Mouse (Mus musculus): ENCODE results near the gene Psmc4. TPM values are rescaled to one million over a fixed set of nuclear protein-coding genes. Genes with fewer than 3 reads are reported as not detected.
A peak's percentile ranks its signal among the peaks of the same experiment; 100 is the strongest.

The Psmc4 gene
- total and polyA plus RNA-seq, 3 experiments = 267 to 286 TPM; not detected in 1

GRCm38 (mm10) chr7:28053046-28053930 is 3.4 kb upstream of the Psmc4 start:
- H3K4me3 ChIP-seq (ENCODE audit: control insufficient read depth in 1 of 2, insufficient read depth in 1 of 2, low read depth in 2 of 2, low read length in 2 of 2) = no peak overlapping the region
- H3K9me3 ChIP-seq (replicated peaks; ENCODE audit: insufficient read depth, low read length) = no peaks in the 10 kb centered on the region
- no peak overlapping the region for H3K27ac ChIP-seq (ENCODE audit: control insufficient read depth, low read depth, low read length)
- peaks cover 2 to 4% of the 10 kb centered on the region in 2 experiments; a peak in 3 of 4 replicates for H3K27me3 ChIP-seq (ENCODE audit: control insufficient read depth in 1 of 2, insufficient read depth in 2 of 2, low read length in 2 of 2)
- H3K4me1 ChIP-seq (ENCODE audit: control insufficient read depth in 1 of 2, insufficient read depth in 2 of 2, low read length in 2 of 2) = peaks cover 0 to 7% of the 10 kb centered on the region in 2 experiments; a peak in 1 of 4 replicates
- no peak overlapping the region for H3K9ac ChIP-seq (ENCODE audit: control insufficient read depth, low read depth, low read length, poor library complexity, severe bottlenecking)
- no peak for TF ChIP-seq MXI1 (IDR thresholded peaks at IDR 0.05; ENCODE audit: low read depth, low read length)
- TF ChIP-seq MAX (IDR thresholded peaks at IDR 0.05; ENCODE audit: low read length) = no peak
- TF ChIP-seq ZMIZ1 (IDR thresholded peaks at IDR 0.05; ENCODE audit: low read depth, low read length) = no peak
- TF ChIP-seq E2F4 (IDR thresholded peaks at IDR 0.05; ENCODE audit: borderline replicate concordance, low read depth, low read length) = no peak
- TF ChIP-seq POLR2AphosphoS5 (IDR thresholded peaks at IDR 0.05; ENCODE audit: borderline replicate concordance, low read depth, low read length) = no peak
- no peak for TF ChIP-seq TBP (IDR thresholded peaks at IDR 0.05; ENCODE audit: low read depth, low read length)
- no peak for TF ChIP-seq CHD2 (IDR thresholded peaks at IDR 0.05; ENCODE audit: low read length)
- TF ChIP-seq ZC3H11A (IDR thresholded peaks at IDR 0.05; ENCODE audit: low read depth, low read length) = no peak
- no peak for TF ChIP-seq MYB (IDR thresholded peaks at IDR 0.05; ENCODE audit: low read depth, low read length)
- TF ChIP-seq MAZ (IDR thresholded peaks at IDR 0.05; ENCODE audit: low read depth, low read length) = no peak
- H3K79me2 ChIP-seq (ENCODE audit: control insufficient read depth, insufficient read depth, low read length, poor library complexity) = peaks cover 13% of the 10 kb centered on the region
- DNase-seq (ENCODE audit: low read depth, low spot score) = no peak
- peaks cover under 1 to 5% of the 10 kb centered on the region in 2 experiments; a peak in 3 of 4 replicates for H3K36me3 ChIP-seq (ENCODE audit: control insufficient read depth in 1 of 2, insufficient read depth in 2 of 2, low read length in 2 of 2)

- Histone ChIP-seq H3K4me1 (ENCODE audit: control insufficient read depth in 1 of 2, insufficient read depth in 2 of 2, low read length in 2 of 2) (peaks cover 0 to 7% of the 10 kb centered on the region in 2 experiments; a peak in 1 of 4 replicates), H3K9me3 (replicated peaks; ENCODE audit: insufficient read depth, low read length) (no peaks in the 10 kb centered on the region), H3K27me3 (ENCODE audit: control insufficient read depth in 1 of 2, insufficient read depth in 2 of 2, low read length in 2 of 2) (peaks cover 0 to 2% of the 10 kb centered on the region in 2 experiments; a peak in 1 of 4 replicates), H3K9ac (ENCODE audit: control insufficient read depth, low read depth, low read length, poor library complexity, severe bottlenecking) (peak overlapping the region; percentile 60), H3K27ac (ENCODE audit: control insufficient read depth, low read depth, low read length) (no peak overlapping the region), H3K36me3 (ENCODE audit: control insufficient read depth in 1 of 2, insufficient read depth in 2 of 2, low read length in 2 of 2) (peaks cover 5% of the 10 kb centered on the region in 2 experiments; a peak in 3 of 4 replicates), H3K79me2 (ENCODE audit: control insufficient read depth, insufficient read depth, low read length, poor library complexity) (peaks cover 14% of the 10 kb centered on the region), H3K4me3 (ENCODE audit: control insufficient read depth in 1 of 2, insufficient read depth in 1 of 2, low read depth in 2 of 2, low read length in 2 of 2) (no peak overlapping the region; a peak in 1 of 4 replicates)
- no peak for TF ChIP-seq NELFE (IDR thresholded peaks at IDR 0.05; ENCODE audit: low read depth, low read length)
- no peak for TF ChIP-seq JUND (IDR thresholded peaks at IDR 0.05; ENCODE audit: low read depth, low read length)
- TF ChIP-seq SIN3A (IDR thresholded peaks at IDR 0.05; ENCODE audit: low read length) = no peak
- no peak for TF ChIP-seq KAT2A (conservative IDR thresholded peaks at IDR 0.05; ENCODE audit: low read depth, low read length)
- DNase-seq (ENCODE audit: low read depth, low spot score) = no peak
These were observed 683 bp upstream of the Psmc4 start for GRCm38 (mm10) chr7:28050584-28050983.
